Mouse (Mus musculus): ENCODE measurements around the gene Dop1a. TPM values are rescaled to one million over a fixed set of nuclear protein-coding genes. Genes with fewer than 3 reads are reported as not detected.
A peak's percentile ranks its signal among the peaks of the same experiment; 100 is the strongest.

Gene Dop1a
- polyA plus RNA-seq, 1 experiment from 2014 or later, result 24.8 TPM

DNA sequence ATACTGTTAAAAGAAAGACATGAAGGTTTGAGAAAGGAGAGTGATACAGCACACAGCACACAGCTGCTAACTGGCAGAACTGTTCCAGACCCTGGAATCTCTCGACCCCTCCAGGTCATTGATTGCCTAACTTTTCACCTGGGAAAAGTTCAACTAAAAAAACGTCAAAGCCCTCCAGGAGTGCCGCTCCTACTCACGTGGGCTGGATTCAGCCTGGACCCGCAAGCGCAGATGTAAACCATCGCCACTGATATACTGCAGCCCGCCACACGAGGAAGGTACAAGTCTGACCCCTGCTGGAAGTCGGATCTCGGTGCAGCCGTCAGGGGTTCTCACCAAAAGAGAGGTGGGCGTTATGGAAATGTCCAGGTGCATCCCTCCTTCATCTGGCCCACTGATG lies 15.3 kb upstream of the Dop1a start:
- Histone ChIP-seq H3K4me1 (0 out of 2 replicates have a peak, but pooled peaks cover 6% of the 10 kb centered on the region), H3K9ac (no peak overlapping the region), H3K36me3 (no peaks in the 10 kb centered on the region), H3K4me3 (no peak overlapping the region), H3K4me2 (replicated peaks) (peak overlapping the region; percentile 43), H3K9me3 (replicated peaks) (no peaks in the 10 kb centered on the region), H3K27me3 (no peaks in the 10 kb centered on the region; the same call in 1 of the 2 replicates), H3K27ac (no peak overlapping the region)
- peak; percentile 81 for ATAC-seq (ENCODE audit: low FRiP score)
- WGBS, result under 1% methylated on average over 13 of the region's 13 CpGs

GRCm38 (mm10) chr9:86453626-86454025 lies 13.3 kb upstream of the Dop1a start:
- WGBS, result 80% methylated on average over 3 of the region's 3 CpGs
- Histone ChIP-seq H3K36me3 (no peaks in the 10 kb centered on the region), H3K4me3 (no peak overlapping the region), H3K4me1 (0 out of 2 replicates have a peak, but pooled peaks cover 6% of the 10 kb centered on the region), H3K27ac (no peak overlapping the region), H3K4me2 (replicated peaks) (no peak overlapping the region), H3K9ac (no peak overlapping the region), H3K27me3 (no peaks in the 10 kb centered on the region; the same call in 1 of the 2 replicates), H3K9me3 (replicated peaks) (no peaks in the 10 kb centered on the region)
- ATAC-seq (ENCODE audit: low FRiP score), result no peak

- Histone ChIP-seq H3K27ac (peak within 1 kb of the TSS; percentile 71), H3K4me2 (replicated peaks) (peak within 1 kb of the TSS; percentile 57), H3K27me3 (peaks cover 5% of the 10 kb centered on the region; the same call in 1 of the 2 replicates), H3K4me3 (peak within 1 kb of the TSS; percentile 53), H3K9me3 (replicated peaks) (no peaks in the 10 kb centered on the region), H3K4me1 (peaks cover 5% of the 10 kb centered on the region; the same call in 1 of the 2 replicates), H3K36me3 (no peaks in the 10 kb centered on the region), H3K9ac (peak within 1 kb of the TSS; percentile 80)
- ATAC-seq (ENCODE audit: low FRiP score), result peak; percentile 81
- WGBS, result 3% methylated on average over 70 of the region's 70 CpGs
Observed at GRCm38 (mm10) chr9:86464151-86465105, 2.5 kb upstream of the Dop1a start, which contains the start of gene Ube2cbp. Ube2cbp (minus strand) TSS chr9:86464950.

DNA sequence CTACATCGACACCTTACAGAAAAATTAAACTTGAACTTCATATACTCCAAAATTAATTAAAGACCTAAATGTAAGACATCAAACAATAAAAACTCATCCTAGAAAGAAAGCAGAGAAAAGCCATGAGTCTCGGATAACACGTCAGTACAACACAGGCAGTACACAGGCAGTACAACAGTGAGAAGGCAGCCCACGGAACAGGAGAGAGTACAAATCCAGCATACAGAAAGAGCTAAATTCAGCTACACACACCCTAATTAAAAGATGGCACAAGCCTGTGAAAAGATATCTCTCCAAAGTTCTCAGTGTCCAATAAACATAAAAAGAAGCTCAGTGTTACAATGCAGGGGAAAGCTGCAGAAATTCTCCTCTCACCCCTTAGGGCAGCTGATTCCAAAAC lies 9.0 kb downstream of the Dop1a start:
- H3K27me3 ChIP-seq, result no peaks in the 10 kb centered on the region
- no peak overlapping the region for H3K4me3 ChIP-seq
- H3K4me1 ChIP-seq, result no peaks in the 10 kb centered on the region
- no peak overlapping the region for H3K27ac ChIP-seq
- ATAC-seq (ENCODE audit: low FRiP score), result no peak
- H3K4me2 ChIP-seq (replicated peaks), result no peak overlapping the region
- WGBS, result 92% methylated on average over 4 of the region's 4 CpGs
- no peaks in the 10 kb centered on the region for H3K36me3 ChIP-seq
- no peak overlapping the region for H3K9ac ChIP-seq
- no peaks in the 10 kb centered on the region for H3K9me3 ChIP-seq (replicated peaks)

- WGBS, result 86% methylated on average over 5 of the region's 5 CpGs
- no peaks in the 10 kb centered on the region for H3K4me1 ChIP-seq
- ATAC-seq (ENCODE audit: low FRiP score), result no peak
- no peaks in the 10 kb centered on the region for H3K36me3 ChIP-seq
- no peak overlapping the region for H3K9ac ChIP-seq
- no peaks in the 10 kb centered on the region for H3K9me3 ChIP-seq (replicated peaks)
- no peak overlapping the region for H3K27ac ChIP-seq
- no peaks in the 10 kb centered on the region for H3K27me3 ChIP-seq
- no peak overlapping the region for H3K4me2 ChIP-seq (replicated peaks)
- H3K4me3 ChIP-seq, result no peak overlapping the region
Observed at GRCm38 (mm10) chr9:86476763-86477162, 9.8 kb downstream of the Dop1a start.

GRCm38 (mm10) chr9:86478414-86479093 lies 11.6 kb downstream of the Dop1a start:
- no peak overlapping the region for H3K4me2 ChIP-seq (replicated peaks)
- H3K4me1 ChIP-seq, result no peaks in the 10 kb centered on the region
- 86% methylated on average over 5 of the region's 5 CpGs for WGBS
- no peak overlapping the region for H3K27ac ChIP-seq
- ATAC-seq (ENCODE audit: low FRiP score), result no peak
- H3K4me3 ChIP-seq, result no peak overlapping the region
- no peaks in the 10 kb centered on the region for H3K36me3 ChIP-seq
- no peaks in the 10 kb centered on the region for H3K27me3 ChIP-seq
- no peaks in the 10 kb centered on the region for H3K9me3 ChIP-seq (replicated peaks)
- H3K9ac ChIP-seq, result no peak overlapping the region

DNA sequence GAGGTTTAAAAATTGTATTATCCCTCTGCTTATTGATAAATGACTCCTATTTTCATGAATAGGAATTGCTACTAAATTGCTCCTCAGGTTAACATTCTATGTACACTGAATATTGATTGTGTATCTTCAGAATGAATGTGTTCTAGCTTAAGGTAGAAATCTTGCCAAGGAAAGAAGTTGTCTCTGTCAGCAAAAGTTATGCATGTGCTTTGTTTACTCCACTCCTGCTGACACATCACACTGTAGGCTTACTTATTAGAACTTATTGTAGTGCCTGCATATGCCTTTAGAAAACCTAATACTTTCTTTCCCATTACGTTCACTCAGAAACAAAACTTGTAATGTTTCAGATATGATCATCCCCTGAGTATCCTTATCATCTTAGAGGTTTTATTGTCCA lies 15.3 kb downstream of the Dop1a start:
- no peak for ATAC-seq (ENCODE audit: low FRiP score)
- H3K9me3 ChIP-seq (replicated peaks), result no peaks in the 10 kb centered on the region
- no peak overlapping the region for H3K4me3 ChIP-seq
- no peaks in the 10 kb centered on the region for H3K27me3 ChIP-seq
- H3K27ac ChIP-seq, result no peak overlapping the region
- no peak overlapping the region for H3K4me2 ChIP-seq (replicated peaks)
- no peaks in the 10 kb centered on the region for H3K4me1 ChIP-seq
- no peak overlapping the region for H3K9ac ChIP-seq
- WGBS, result 95% methylated on average over 1 of the region's 1 CpGs
- H3K36me3 ChIP-seq, result no peaks in the 10 kb centered on the region

DNA sequence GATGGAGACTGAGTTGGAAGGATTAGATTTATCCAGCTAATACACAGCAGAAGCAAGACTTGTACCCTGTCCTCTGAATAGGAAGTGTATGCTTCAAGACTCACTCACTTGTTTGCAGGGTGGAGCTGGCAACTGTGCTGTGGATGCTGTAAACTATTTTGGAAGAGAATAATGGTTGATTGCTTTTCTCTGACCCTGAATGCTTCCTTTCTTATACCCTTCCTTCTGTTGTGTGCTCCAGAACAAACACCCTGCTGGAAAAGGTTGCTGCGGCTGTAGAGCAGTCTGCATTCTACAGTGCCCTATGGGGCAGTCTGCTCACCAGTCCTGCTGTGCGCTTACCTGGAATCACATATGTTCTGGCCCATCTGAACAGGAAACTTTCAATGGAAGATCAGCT lies 24.8 kb downstream of the Dop1a start:
- ATAC-seq (ENCODE audit: low FRiP score), result no peak
- Histone ChIP-seq H3K27me3 (no peaks in the 10 kb centered on the region), H3K9me3 (replicated peaks) (no peaks in the 10 kb centered on the region), H3K9ac (no peak overlapping the region), H3K36me3 (peaks cover 32% of the 10 kb centered on the region), H3K4me3 (no peak overlapping the region), H3K27ac (no peak overlapping the region), H3K4me1 (no peaks in the 10 kb centered on the region), H3K4me2 (replicated peaks) (no peak overlapping the region)
- 80% methylated on average over 2 of the region's 2 CpGs for WGBS

DNA sequence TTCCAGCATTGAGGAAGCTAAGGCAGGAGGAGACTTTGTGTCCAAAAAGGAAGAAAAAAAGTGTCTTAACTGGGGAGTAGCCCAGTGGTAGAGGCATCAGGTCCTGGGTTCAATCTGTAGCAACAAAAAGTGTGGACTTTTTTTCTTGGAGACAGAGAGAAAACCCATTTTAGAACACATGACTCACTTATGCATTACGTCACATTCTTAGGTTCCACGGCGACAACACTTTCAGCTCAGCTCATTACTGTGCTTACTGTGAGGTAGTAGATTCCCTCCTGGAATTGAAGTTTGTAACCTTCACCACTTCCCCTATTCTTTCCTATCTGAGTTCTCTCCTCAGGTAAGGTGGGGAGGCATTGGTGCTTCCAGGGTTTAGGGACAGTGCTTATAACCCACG lies 29.3 kb downstream of the Dop1a start:
- Histone ChIP-seq H3K9ac (no peak overlapping the region), H3K9me3 (replicated peaks) (no peaks in the 10 kb centered on the region), H3K4me1 (no peaks in the 10 kb centered on the region), H3K4me2 (replicated peaks) (no peak overlapping the region), H3K27ac (no peak overlapping the region), H3K36me3 (peaks cover 33% of the 10 kb centered on the region), H3K27me3 (no peaks in the 10 kb centered on the region), H3K4me3 (no peak overlapping the region)
- WGBS, result 89% methylated on average over 4 of the region's 4 CpGs
- no peak for ATAC-seq (ENCODE audit: low FRiP score)

DNA sequence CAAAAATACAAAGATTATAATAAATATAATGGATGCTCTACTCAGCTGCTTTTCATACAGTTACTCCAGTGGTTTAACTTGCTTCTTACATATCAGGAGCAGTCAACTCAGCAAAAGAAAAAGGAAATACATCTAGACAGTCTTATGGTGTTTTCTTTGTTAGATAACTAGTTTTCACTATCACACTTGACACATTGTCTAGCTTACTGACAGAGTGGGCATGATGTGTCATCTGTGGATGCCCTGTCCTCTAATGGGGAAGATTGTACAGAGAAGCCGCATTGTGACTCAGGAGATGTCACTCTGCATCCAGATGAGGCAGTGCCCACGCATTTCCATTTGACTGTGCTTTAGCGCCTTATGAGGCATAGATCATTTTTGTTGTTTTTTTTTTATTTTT lies 32.1 kb downstream of the Dop1a start:
- WGBS, result 93% methylated on average over 3 of the region's 3 CpGs
- H3K4me1 ChIP-seq, result no peaks in the 10 kb centered on the region
- no peak overlapping the region for H3K27ac ChIP-seq
- H3K9ac ChIP-seq, result no peak overlapping the region
- H3K9me3 ChIP-seq (replicated peaks), result no peaks in the 10 kb centered on the region
- ATAC-seq (ENCODE audit: low FRiP score), result no peak
- no peaks in the 10 kb centered on the region for H3K27me3 ChIP-seq
- no peak overlapping the region for H3K4me3 ChIP-seq
- H3K4me2 ChIP-seq (replicated peaks), result no peak overlapping the region
- H3K36me3 ChIP-seq, result peaks cover 22% of the 10 kb centered on the region

DNA sequence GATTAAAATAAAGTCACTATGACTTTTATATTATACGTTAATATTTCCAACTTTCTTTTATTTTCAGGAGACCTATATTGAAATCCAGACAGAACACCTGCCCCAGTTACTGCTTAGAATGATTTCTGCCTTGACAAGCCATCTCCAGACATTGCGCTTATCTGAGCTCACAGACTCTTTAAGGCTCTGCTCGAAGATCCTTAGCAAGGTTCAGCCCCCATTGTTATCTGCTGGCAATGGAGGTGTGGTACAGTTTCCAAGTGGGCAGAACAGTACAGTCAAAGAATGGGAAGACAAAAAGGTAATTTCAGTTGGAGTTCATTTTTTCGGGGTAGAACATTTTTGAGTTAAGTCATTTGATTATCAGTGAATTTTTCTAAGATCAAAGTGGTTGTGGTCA lies 40.5 kb downstream of the Dop1a start:
- Histone ChIP-seq H3K36me3 (peaks cover 6% of the 10 kb centered on the region), H3K27ac (no peak overlapping the region), H3K4me3 (no peak overlapping the region), H3K9ac (no peak overlapping the region), H3K4me2 (replicated peaks) (no peak overlapping the region), H3K27me3 (no peaks in the 10 kb centered on the region), H3K4me1 (no peaks in the 10 kb centered on the region), H3K9me3 (replicated peaks) (no peaks in the 10 kb centered on the region)
- no peak for ATAC-seq (ENCODE audit: low FRiP score)
- 89% methylated on average over 4 of the region's 4 CpGs for WGBS

GRCm38 (mm10) chr9:86513733-86514132 lies 46.8 kb downstream of the Dop1a start:
- H3K4me3 ChIP-seq, result no peak overlapping the region
- no peaks in the 10 kb centered on the region for H3K27me3 ChIP-seq
- no peak overlapping the region for H3K4me2 ChIP-seq (replicated peaks)
- H3K9ac ChIP-seq, result no peak overlapping the region
- no peak for ATAC-seq (ENCODE audit: low FRiP score)
- no peaks in the 10 kb centered on the region for H3K4me1 ChIP-seq
- 77% methylated on average over 5 of the region's 5 CpGs for WGBS
- H3K36me3 ChIP-seq, result peaks cover 29% of the 10 kb centered on the region
- H3K9me3 ChIP-seq (replicated peaks), result no peaks in the 10 kb centered on the region
- no peak overlapping the region for H3K27ac ChIP-seq

All from hindbrain, embryonic 12.5 days (tissue).